Mouse (Mus musculus) neutrophil, adult 65 days (primary cell): ENCODE data around the gene Rhoa. TPM values are rescaled to one million over a fixed set of nuclear protein-coding genes. Genes with fewer than 3 reads are reported as not detected.

ENCODE experiments used
- total RNA-seq: library from RNA; stranded (reverse); gene quantifications from 2 replicates; pipeline ENCODE4 v1.2.4, GENCODE M21; 2023

Gene Rhoa
- total RNA-seq = 447 and 476 TPM in 2 replicates

DNA sequence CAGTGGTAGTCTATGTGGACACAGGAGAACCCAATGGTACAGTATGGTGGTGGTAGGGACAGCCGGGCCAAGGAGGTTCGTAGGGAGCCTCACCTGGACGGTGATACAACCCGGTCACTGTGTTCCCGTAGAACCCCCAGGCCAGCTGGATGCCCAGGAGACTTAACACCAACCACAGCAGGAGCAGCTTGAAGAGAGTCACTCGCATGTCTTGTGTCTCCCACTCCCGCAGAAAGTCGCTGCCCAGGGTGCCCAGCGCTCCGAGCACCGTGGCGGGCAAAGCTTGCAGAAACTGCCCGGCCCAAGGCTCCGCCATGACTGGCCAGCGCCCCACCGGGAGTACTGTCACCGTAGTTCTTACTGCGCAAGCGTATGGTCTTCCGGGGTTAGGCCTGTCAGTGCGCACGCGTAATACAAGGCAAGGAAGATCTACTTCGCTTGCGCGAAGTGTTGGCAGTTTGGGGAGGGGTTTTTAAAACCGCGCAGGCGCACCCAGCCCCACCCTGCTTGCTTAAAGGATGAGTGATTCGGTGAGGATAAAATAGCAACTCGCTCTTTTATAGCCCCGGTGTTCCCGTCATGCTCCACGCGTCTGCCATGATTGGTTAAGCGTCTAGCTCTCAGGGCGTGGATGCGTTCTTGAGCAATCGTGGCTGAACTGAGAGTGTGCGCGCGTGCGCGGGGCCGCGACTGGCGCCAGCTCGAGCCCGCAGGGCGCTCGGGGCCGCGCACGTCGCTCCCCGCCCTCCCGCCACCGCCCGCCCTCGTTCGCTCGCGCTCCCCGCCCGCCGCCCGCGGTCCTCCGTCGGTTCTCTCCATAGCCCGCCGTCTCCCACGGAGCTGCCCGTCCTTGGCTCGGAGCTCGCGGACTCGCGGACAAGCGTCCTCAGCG lies at the start of gene Rhoa, which contains the start of gene Tcta:
Gene Rhoa, plus strand, starts transcription at position 501 of the 892 bp plus-strand sequence.
Gene Tcta, minus strand, starts transcription at position 532 of the 892 bp plus-strand sequence.

DNA sequence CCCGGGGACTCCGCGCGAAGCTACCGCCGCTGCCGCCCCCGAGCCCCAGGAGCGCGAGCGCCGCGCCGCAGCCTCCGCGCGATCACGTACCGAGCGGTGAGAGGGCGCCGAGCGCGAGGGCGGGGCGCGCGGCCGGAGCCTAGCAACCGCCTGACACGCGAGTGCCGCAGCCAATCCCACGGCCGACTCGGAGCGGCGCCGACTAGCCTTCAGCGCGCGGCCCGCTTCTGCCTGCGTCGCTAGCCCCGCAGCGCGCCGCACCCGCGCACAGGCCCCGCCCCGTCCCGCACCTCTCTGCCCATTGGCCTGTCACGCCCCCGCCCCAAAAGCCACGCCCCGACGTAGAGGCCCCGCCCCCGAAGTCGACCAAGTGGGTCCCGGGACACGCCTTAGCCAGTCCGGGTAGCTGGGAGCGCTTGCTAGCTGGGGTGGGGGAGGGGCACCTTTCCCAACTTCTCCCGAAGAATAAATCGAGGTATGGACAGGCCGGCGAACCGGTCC lies 42.2 kb upstream of the Rhoa start, which contains the start of gene Dag1:
Gene Dag1, minus strand, starts transcription at position 269 of the 501 bp plus-strand sequence.

DNA sequence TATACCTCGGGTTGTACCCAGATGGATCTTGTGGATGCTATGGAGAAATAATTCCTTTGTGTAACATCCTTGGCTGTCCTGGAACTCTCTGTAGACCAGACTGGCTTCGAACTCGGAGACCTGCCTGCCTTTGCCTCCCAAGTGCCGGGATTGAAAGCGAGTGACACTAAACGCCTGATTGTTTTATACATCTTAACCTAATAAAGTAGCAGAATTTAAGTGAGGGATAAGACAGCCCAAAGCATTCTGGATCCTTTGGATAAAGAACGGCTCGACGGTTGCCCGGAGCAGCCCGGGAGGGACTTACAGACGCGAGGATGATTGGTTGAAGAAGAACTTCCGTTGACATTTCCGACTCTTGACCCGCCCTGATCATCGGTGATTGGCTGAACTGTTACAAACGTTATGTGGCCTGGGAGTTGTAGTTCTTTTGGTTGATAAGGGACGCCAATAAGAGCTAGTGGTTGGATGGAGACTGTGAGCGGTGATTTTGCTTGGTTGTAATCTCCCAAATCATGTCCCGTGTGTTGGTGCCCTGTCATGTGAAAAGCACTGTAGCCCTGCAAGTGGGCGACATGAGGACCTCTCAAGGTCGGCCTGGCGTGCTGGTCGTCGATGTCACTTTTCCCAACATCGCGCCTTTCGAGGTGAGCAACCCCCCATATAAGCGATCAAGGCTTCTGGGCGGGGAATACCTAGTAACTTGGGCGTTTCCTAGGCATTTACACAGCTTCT lies 15.7 kb upstream of the Rhoa start, which contains the start of gene Nicn1:
Gene Nicn1, plus strand, starts transcription at position 414 of the 735 bp plus-strand sequence.

DNA sequence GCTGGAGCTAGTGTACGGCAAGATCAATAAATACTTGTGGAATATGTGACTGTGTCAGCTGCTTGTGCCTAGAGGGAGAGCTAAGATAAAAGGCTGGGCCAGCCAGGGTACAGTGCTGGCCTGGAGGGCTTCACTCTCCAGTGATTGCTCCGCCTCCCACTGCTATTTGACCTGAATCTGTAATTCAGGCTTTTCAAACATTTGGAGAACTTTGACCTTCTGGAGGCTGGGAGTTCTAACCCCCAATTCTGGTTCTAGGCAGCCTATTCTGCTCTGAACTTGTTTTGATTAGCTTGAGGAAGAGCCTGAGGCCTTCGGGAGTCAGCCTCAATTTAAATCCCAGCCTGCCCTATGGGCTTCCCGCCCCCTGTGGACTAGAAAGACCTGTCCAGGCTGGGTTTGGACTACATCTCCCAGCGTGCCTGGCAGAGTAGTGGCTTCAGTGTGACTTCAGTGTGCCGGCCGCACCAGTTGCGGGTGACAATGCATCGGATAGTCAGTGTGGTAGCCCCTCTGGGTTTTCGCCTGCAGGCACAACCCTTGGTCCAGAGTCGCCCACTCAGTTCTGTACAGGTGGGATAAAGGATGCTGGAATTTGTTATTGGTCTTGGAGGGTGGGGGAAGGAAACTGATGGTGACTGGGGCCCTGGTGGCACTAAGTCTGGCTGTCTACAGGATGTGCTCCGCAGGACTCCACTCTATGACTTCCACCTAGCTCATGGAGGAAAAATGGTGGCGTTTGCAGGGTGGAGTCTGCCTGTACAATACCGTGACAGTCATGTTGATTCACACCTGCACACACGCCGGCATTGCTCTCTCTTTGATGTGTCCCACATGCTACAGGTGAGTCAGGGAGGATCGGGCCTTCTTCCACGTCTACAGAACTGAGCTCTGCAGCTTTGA lies 9.2 kb upstream of the Rhoa start, which contains the start of gene Amt:
Gene Amt, plus strand, starts transcription at position 401 of the 903 bp plus-strand sequence.

DNA sequence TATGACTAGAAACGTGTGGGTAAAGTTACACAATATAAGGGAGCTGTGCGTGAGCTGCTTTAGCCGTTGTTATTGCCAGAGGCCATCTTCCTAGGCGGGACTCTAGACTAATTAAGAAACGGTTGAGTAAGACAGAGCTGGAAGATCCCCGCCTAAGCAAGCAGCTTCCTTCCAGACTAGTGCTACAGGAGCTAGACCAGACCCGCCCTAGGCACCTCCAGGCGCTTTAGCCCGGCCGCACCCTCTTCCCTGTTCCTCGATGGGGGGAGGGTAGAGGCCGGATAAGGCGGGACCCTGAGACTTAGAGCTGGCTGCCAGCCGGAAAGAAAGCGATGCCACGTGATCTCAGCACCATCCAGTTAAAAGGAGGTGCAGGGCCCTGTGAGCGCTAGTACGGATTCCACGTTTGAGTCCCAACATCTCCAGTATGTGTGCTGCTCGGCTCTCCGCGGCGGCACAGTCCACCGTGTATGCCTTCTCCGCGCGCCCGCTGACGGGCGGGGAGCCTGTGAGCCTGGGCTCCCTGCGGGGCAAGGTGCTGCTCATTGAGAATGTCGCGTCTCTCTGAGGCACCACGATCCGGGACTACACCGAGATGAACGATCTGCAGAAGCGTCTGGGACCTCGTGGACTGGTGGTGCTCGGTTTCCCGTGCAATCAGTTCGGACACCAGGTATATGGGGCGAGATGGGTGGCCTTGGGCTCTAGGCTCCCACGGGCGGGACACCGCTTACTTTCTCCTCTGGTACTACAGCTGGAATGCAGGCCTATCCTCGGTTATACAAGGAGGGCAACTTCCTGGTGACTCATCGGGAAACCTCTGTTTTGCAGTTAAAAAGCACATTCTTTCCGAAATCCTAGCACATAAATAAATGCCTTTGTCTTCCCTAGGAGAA lies 33.2 kb downstream of the Rhoa start, which contains the start of gene Gpx1:
Gene Gpx1, plus strand, starts transcription at position 18 of the 896 bp plus-strand sequence.

DNA sequence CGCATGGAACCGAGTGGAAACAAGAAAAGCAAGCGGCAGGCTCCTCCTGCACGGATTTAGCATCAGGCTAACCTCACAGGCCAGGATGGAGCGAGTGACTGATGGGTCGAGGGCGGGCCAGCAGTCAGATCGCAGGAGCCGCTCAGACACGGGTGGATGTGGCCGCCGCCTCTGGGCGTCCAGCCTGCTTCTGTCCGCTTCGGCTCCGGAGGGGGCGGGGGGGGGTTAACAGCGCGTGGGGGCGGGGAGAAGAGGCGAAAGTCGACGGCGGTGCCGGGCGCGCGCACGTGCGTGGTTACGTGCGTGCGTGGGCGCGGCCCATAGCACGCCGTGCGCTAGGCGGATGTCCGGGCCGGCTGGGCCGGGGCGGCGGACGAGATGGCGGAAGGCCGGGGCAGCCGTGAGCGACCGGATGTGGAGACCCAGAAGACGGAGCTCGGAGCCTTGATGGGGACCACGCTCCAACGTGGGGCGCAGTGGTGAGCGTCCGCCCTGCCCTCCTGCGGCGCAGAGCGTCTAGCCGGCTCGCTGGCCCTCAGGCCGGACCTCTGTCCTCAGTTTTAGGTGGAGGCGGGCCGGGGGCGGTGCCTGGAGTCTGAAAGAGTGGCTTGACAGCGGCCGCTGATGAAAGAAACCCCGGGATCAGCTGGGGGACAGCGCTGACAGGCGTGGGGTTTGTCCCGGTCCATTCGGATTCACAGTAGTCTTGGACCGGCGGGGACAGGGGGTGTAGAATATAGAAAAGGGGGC lies 41.8 kb downstream of the Rhoa start, which contains the start of gene Usp4:
Gene Usp4, plus strand, starts transcription at position 314 of the 750 bp plus-strand sequence.

Other genes with a start within 250 kb of the Rhoa start
- not detected in 2 replicates for gene Mst1, start 225.7 kb upstream of the Rhoa start, total RNA-seq
- gene Rnf123, start 222.8 kb upstream of the Rhoa start, total RNA-seq = 40.6 and 40.9 TPM in 2 replicates
- gene Apeh, start 211.5 kb upstream of the Rhoa start, total RNA-seq = 42.5 and 52.9 TPM in 2 replicates
- 0.27 and 0.51 TPM in 2 replicates for gene Bsn, start 115.7 kb upstream of the Rhoa start, total RNA-seq
- 4.5 and 4.8 TPM in 2 replicates for gene Dag1, start 42.2 kb upstream of the Rhoa start, total RNA-seq
- 0.75 and 1.5 TPM in 2 replicates for gene Nicn1, start 15.7 kb upstream of the Rhoa start, total RNA-seq
- not detected in 2 replicates for gene Amt, start 9.3 kb upstream of the Rhoa start, total RNA-seq
- 10.6 and 11.2 TPM in 2 replicates for gene Tcta, start within 50 bp of the Rhoa start, total RNA-seq
- 1,218 and 1,262 TPM in 2 replicates for gene Gpx1, start 32.8 kb downstream of the Rhoa start, total RNA-seq
- 127 and 168 TPM in 2 replicates for gene Usp4, start 41.7 kb downstream of the Rhoa start, total RNA-seq
- gene 1700102P08Rik, start 86.7 kb downstream of the Rhoa start, total RNA-seq = 1.1 and 1.5 TPM in 2 replicates
- gene Ccdc36, start 122.4 kb downstream of the Rhoa start, total RNA-seq = not detected in 2 replicates
- not detected in 2 replicates for gene BC048562, start 130.4 kb downstream of the Rhoa start, total RNA-seq
- gene Ccdc71, start 154.4 kb downstream of the Rhoa start, total RNA-seq = 9.9 and 10.5 TPM in 2 replicates
- 0.59 and 1.6 TPM in 2 replicates for gene Klhdc8b, start 155.5 kb downstream of the Rhoa start, total RNA-seq
- gene Lamb2, start 173.6 kb downstream of the Rhoa start, total RNA-seq = 0.44 and 0.79 TPM in 2 replicates
- 228 and 301 TPM in 2 replicates for gene Usp19, start 184.5 kb downstream of the Rhoa start, total RNA-seq
- 107 and 121 TPM in 2 replicates for gene Qars, start 201.6 kb downstream of the Rhoa start, total RNA-seq
- gene Qrich1, start 210.7 kb downstream of the Rhoa start, total RNA-seq = 116 and 150 TPM in 2 replicates